Mouse (Mus musculus): Measurements from ENCODE around the gene Mei1. TPM values are rescaled to one million over a fixed set of nuclear protein-coding genes. Genes with fewer than 3 reads are reported as not detected.

Mei1 gene
- polyA plus RNA-seq, 1 experiment from 2014 or later, result 0.07 TPM

- Histone ChIP-seq H3K27ac (replicated peaks; ENCODE audit: low read depth, low read length) (peak overlapping the region; percentile 60), H3K9ac (replicated peaks; ENCODE audit: low read length) (no peak overlapping the region), H3K36me3 (ENCODE audit: control insufficient read depth, insufficient read depth, low read length) (peaks cover 10% of the 10 kb centered on the region), H3K27me3 (ENCODE audit: control insufficient read depth, insufficient read depth, low read length) (no peaks in the 10 kb centered on the region), H3K9me3 (ENCODE audit: control insufficient read depth, low read length) (no peaks in the 10 kb centered on the region), H3K4me3 (replicated peaks; ENCODE audit: low read depth, low read length) (no peak overlapping the region), H3K4me1 (ENCODE audit: control insufficient read depth, insufficient read depth, low read length) (peaks cover 24% of the 10 kb centered on the region), H3K4me2 (ENCODE audit: low read length) (no peak overlapping the region)
- no peak for ATAC-seq (ENCODE audit: low FRiP score, low TSS enrichment)
- WGBS, result 93% methylated on average over 5 of the region's 5 CpGs
- no peak for DNase-seq
Measured at GRCm38 (mm10) chr15:82144157-82144556, 74.4 kb downstream of the Mei1 start.

- no peak overlapping the region for H3K4me3 ChIP-seq (replicated peaks; ENCODE audit: low read depth, low read length)
- no peak for ATAC-seq (ENCODE audit: low FRiP score, low TSS enrichment)
Measured at GRCm38 (mm10) chr15:82145408-82145807, 75.6 kb downstream of the Mei1 start.

GRCm38 (mm10) chr15:82145851-82146769 lies 76.3 kb downstream of the Mei1 start:
- peak overlapping the region; percentile 81; the same call in 1 of the 2 replicates for H3K4me3 ChIP-seq (replicated peaks; ENCODE audit: low read depth, low read length)
- 14% methylated on average over 11 of the region's 11 CpGs for WGBS
- H3K4me1 ChIP-seq (ENCODE audit: control insufficient read depth, insufficient read depth, low read length), result peaks cover 28% of the 10 kb centered on the region
- H3K9me3 ChIP-seq (ENCODE audit: control insufficient read depth, low read length), result no peaks in the 10 kb centered on the region
- H3K36me3 ChIP-seq (ENCODE audit: control insufficient read depth, insufficient read depth, low read length), result peaks cover 5% of the 10 kb centered on the region; the same call in 1 of the 2 replicates
- peak overlapping the region; percentile 99 for H3K27ac ChIP-seq (replicated peaks; ENCODE audit: low read depth, low read length)
- no peaks in the 10 kb centered on the region for H3K27me3 ChIP-seq (ENCODE audit: control insufficient read depth, insufficient read depth, low read length)
- ATAC-seq (ENCODE audit: low FRiP score, low TSS enrichment), result peak; percentile 19; the same call in 1 of the 2 replicates
- no peak overlapping the region for H3K9ac ChIP-seq (replicated peaks; ENCODE audit: low read length)
- H3K4me2 ChIP-seq (ENCODE audit: low read length), result peak overlapping the region; percentile 41
- peak; percentile 27 for DNase-seq

More at GRCm38 (mm10) chr15:82145408-82145807, 75.6 kb downstream of the Mei1 start:
- Histone ChIP-seq H3K27ac (replicated peaks; ENCODE audit: low read depth, low read length) (peak overlapping the region; percentile 99), H3K4me1 (ENCODE audit: control insufficient read depth, insufficient read depth, low read length) (peaks cover 28% of the 10 kb centered on the region), H3K36me3 (ENCODE audit: control insufficient read depth, insufficient read depth, low read length) (peaks cover 10% of the 10 kb centered on the region), H3K27me3 (ENCODE audit: control insufficient read depth, insufficient read depth, low read length) (no peaks in the 10 kb centered on the region), H3K4me2 (ENCODE audit: low read length) (no peak overlapping the region), H3K9ac (replicated peaks; ENCODE audit: low read length) (no peak overlapping the region), H3K9me3 (ENCODE audit: control insufficient read depth, low read length) (no peaks in the 10 kb centered on the region)
- no peak for DNase-seq
- 38% methylated on average over 2 of the region's 2 CpGs for WGBS

DNA sequence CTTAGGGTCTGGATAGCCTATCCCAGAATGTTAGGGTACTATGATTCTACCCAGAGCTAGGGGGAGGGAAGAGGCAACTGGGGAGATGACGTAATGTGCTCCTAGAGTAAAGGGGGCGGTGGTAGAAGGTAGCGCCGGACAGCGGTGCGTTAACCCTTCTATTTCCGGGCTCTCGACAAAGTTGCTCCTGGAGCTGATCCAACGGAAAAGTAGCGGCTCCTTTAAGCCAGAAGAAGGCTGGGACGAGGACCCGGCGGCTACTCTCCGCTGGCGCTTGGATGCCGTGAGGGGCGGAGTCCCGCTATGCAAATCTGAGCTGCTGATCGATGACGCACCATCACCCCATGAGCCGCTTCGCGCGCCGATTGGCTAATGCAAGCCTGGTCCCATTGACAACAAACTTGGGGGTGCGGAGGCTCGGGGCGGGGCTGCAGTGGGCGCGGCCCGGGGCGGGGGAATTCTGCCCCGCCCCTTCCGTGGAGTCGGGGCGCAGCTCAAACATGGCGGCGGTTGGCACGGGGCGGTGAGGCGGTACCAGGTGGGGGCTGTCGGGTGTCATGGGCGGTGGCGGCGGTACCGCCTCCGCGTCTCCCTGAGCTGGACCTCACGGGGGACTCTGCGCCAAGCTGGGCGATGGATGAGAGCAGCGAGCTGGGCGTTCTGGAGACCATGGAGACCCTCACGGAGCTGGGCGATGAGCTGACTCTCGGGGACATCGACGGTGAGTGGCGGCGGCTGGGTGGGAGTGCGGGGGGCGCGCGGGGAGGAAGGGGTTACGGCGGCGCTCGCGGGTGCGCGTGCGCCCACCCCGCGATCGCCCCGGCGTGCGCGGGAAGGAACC lies 77.2 kb downstream of the Mei1 start, which contains the start of gene Srebf2:
TSS of gene Srebf2 (plus strand) at position 412 of the 841 bp plus-strand sequence.
- peak within 1 kb of the TSS; percentile 82 for H3K9ac ChIP-seq (replicated peaks; ENCODE audit: low read length)
- peak within 1 kb of the TSS; percentile 92 for H3K4me2 ChIP-seq (ENCODE audit: low read length)
- peak within 1 kb of the TSS; percentile 99 for H3K27ac ChIP-seq (replicated peaks; ENCODE audit: low read depth, low read length)
- peaks cover 28% of the 10 kb centered on the region for H3K4me1 ChIP-seq (ENCODE audit: control insufficient read depth, insufficient read depth, low read length)
- DNase-seq (peak; percentile 100), ATAC-seq (ENCODE audit: low FRiP score, low TSS enrichment) (peak; percentile 97)
- H3K27me3 ChIP-seq (ENCODE audit: control insufficient read depth, insufficient read depth, low read length), result no peaks in the 10 kb centered on the region
- H3K4me3 ChIP-seq (replicated peaks; ENCODE audit: low read depth, low read length), result peak within 1 kb of the TSS; percentile 81
- under 1% methylated on average over 73 of the region's 79 CpGs for WGBS
- H3K36me3 ChIP-seq (ENCODE audit: control insufficient read depth, insufficient read depth, low read length), result no peaks in the 10 kb centered on the region
- no peaks in the 10 kb centered on the region for H3K9me3 ChIP-seq (ENCODE audit: control insufficient read depth, low read length)

- 0 out of 2 replicates have a peak, but pooled peaks have one; percentile 0 for ATAC-seq (ENCODE audit: low FRiP score, low TSS enrichment)
- WGBS, result under 1% methylated on average over 37 of the region's 50 CpGs
Measured at GRCm38 (mm10) chr15:82147611-82148111, 77.9 kb downstream of the Mei1 start.

DNA sequence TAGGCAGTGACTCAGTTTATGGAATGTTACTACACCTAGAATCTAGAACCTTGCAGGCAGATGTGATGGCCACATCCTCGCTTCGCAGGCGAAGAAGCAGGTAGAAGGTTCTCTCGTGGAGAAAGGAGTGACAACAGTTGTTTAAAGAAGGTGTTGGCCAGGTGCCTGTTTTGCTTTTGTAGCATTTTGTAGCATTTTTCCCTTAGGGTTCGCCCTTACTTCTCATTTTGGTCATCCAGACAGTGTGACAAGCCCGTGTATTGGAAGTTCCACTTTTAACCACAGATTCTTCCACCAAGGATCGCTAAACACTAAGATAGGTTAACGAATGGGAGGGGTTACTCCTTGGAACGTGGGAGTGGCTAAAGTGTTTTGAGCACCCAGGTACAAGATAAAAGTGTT lies 78.7 kb downstream of the Mei1 start:
- no peaks in the 10 kb centered on the region for H3K36me3 ChIP-seq (ENCODE audit: control insufficient read depth, insufficient read depth, low read length)
- no peak for DNase-seq
- H3K4me2 ChIP-seq (ENCODE audit: low read length), result peak overlapping the region; percentile 92
- peaks cover 35% of the 10 kb centered on the region for H3K4me1 ChIP-seq (ENCODE audit: control insufficient read depth, insufficient read depth, low read length)
- 23% methylated on average over 9 of the region's 9 CpGs for WGBS
- H3K9ac ChIP-seq (replicated peaks; ENCODE audit: low read length), result peak overlapping the region; percentile 82
- peak overlapping the region; percentile 81 for H3K4me3 ChIP-seq (replicated peaks; ENCODE audit: low read depth, low read length)
- ATAC-seq (ENCODE audit: low FRiP score, low TSS enrichment), result no peak
- peak overlapping the region; percentile 99; the same call in 1 of the 2 replicates for H3K27ac ChIP-seq (replicated peaks; ENCODE audit: low read depth, low read length)
- no peaks in the 10 kb centered on the region for H3K27me3 ChIP-seq (ENCODE audit: control insufficient read depth, insufficient read depth, low read length)
- no peaks in the 10 kb centered on the region for H3K9me3 ChIP-seq (ENCODE audit: control insufficient read depth, low read length)

More at GRCm38 (mm10) chr15:82147611-82148111, 77.9 kb downstream of the Mei1 start:
- no peaks in the 10 kb centered on the region for H3K36me3 ChIP-seq (ENCODE audit: control insufficient read depth, insufficient read depth, low read length)
- H3K9me3 ChIP-seq (ENCODE audit: control insufficient read depth, low read length), result no peaks in the 10 kb centered on the region
- H3K27ac ChIP-seq (replicated peaks; ENCODE audit: low read depth, low read length), result peak overlapping the region; percentile 99
- no peaks in the 10 kb centered on the region for H3K27me3 ChIP-seq (ENCODE audit: control insufficient read depth, insufficient read depth, low read length)
- peak overlapping the region; percentile 92 for H3K4me2 ChIP-seq (ENCODE audit: low read length)
- peak overlapping the region; percentile 81 for H3K4me3 ChIP-seq (replicated peaks; ENCODE audit: low read depth, low read length)
- peak overlapping the region; percentile 82 for H3K9ac ChIP-seq (replicated peaks; ENCODE audit: low read length)
- DNase-seq, result no peak
- peaks cover 30% of the 10 kb centered on the region for H3K4me1 ChIP-seq (ENCODE audit: control insufficient read depth, insufficient read depth, low read length)

- Histone ChIP-seq H3K9me3 (ENCODE audit: control insufficient read depth, low read length) (no peaks in the 10 kb centered on the region), H3K9ac (replicated peaks; ENCODE audit: low read length) (no peak overlapping the region), H3K4me3 (replicated peaks; ENCODE audit: low read depth, low read length) (no peak overlapping the region), H3K27me3 (ENCODE audit: control insufficient read depth, insufficient read depth, low read length) (no peaks in the 10 kb centered on the region), H3K4me2 (ENCODE audit: low read length) (peak overlapping the region; percentile 21), H3K4me1 (ENCODE audit: control insufficient read depth, insufficient read depth, low read length) (peaks cover 37% of the 10 kb centered on the region), H3K27ac (replicated peaks; ENCODE audit: low read depth, low read length) (no peak overlapping the region), H3K36me3 (ENCODE audit: control insufficient read depth, insufficient read depth, low read length) (no peaks in the 10 kb centered on the region)
- DNase-seq (no peak), ATAC-seq (ENCODE audit: low FRiP score, low TSS enrichment) (no peak)
Measured at GRCm38 (mm10) chr15:82150042-82150441, 80.2 kb downstream of the Mei1 start.

DNA sequence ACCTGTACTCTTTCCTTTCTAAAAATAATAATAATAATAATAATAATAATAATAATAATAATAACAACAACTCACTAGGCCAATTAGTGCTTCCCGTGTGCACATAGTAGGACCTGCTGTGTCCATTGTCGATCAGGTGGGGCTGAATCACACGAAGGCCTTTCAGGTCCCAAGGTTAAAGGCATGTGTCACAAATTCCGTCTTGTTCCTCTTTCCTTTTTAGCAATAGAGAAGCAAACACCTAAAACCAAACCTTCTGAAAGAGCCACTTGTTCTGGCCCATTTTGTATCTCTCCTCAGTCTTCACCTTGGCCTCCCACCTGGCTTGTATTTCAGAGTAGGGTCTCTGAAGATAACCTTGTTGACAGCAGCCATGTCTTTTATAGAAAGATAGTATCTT lies 81.4 kb downstream of the Mei1 start:
- H3K36me3 ChIP-seq (ENCODE audit: control insufficient read depth, insufficient read depth, low read length), result no peaks in the 10 kb centered on the region
- no peak overlapping the region for H3K4me2 ChIP-seq (ENCODE audit: low read length)
- DNase-seq, result no peak
- no peaks in the 10 kb centered on the region for H3K27me3 ChIP-seq (ENCODE audit: control insufficient read depth, insufficient read depth, low read length)
- H3K9ac ChIP-seq (replicated peaks; ENCODE audit: low read length), result no peak overlapping the region
- H3K4me1 ChIP-seq (ENCODE audit: control insufficient read depth, insufficient read depth, low read length), result peaks cover 28% of the 10 kb centered on the region
- no peak overlapping the region for H3K27ac ChIP-seq (replicated peaks; ENCODE audit: low read depth, low read length)
- ATAC-seq (ENCODE audit: low FRiP score, low TSS enrichment), result no peak
- WGBS, result 94% methylated on average over 4 of the region's 4 CpGs
- no peaks in the 10 kb centered on the region for H3K9me3 ChIP-seq (ENCODE audit: control insufficient read depth, low read length)
- H3K4me3 ChIP-seq (replicated peaks; ENCODE audit: low read depth, low read length), result no peak overlapping the region
